Mouse (Mus musculus): ENCODE data around the gene Exoc5. TPM values are rescaled to one million over a fixed set of nuclear protein-coding genes. Genes with fewer than 3 reads are reported as not detected.
A peak's percentile ranks its signal among the peaks of the same experiment; 100 is the strongest.

The Exoc5 gene
- polyA plus RNA-seq, 2 experiments: 30.8 to 48.7 TPM

DNA sequence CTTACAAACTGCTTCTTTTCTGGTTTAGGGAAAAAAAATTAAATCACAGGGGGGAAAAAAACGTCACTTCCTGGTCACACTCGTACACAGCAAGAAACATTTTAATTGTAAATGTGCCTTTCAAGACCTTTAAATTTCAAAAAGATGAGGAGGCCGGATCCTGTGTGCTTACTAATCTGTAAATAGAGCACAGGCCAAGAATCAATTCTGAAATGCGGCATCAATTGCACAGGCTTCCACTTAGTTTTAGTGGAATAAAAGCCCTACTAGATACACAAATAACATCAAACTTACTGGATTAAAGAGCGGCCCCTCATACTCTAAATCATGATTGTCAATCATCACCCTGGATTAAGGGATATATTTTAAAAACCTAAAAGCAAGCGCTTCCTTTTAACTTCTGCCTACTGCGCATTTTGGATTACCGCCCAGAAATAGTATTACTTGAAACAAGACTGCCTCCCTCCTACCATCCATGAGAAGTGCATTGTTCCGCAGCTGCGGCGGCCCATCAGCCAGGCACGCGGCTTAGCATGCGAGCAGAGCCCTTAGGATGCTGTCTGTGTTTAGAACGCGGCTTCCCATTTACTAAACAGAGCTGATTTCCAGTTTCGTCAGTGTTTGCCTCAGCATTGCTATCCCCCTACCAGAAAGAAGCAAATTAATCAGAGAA, 75.8 kb downstream of the Exoc5 start:
- H3K36me3 ChIP-seq (ENCODE audit: control insufficient read depth, insufficient read depth, low read length): no peaks in the 10 kb centered on the region
- no peaks in the 10 kb centered on the region for H3K9me3 ChIP-seq (ENCODE audit: control insufficient read depth, low read length)
- no peaks in the 10 kb centered on the region for H3K4me1 ChIP-seq (ENCODE audit: control insufficient read depth, insufficient read depth, low read length)
- H3K4me3 ChIP-seq (replicated peaks; ENCODE audit: low read length): peak overlapping the region; percentile 13; the same call in 1 of the 2 replicates
- TF ChIP-seq POLR2A (IDR thresholded peaks at IDR 0.05; ENCODE audit: borderline replicate concordance, extremely low read depth, insufficient read depth, insufficient read length): no peak
- H3K27me3 ChIP-seq (ENCODE audit: control insufficient read depth, insufficient read depth, low read length): no peaks in the 10 kb centered on the region
- DNase-seq (ENCODE audit: low spot score): peak; percentile 82
- ATAC-seq (ENCODE audit: low FRiP score, low read depth): peak; percentile 82
- WGBS: 11% methylated on average over 17 of the region's 17 CpGs
- peak overlapping the region; percentile 32; the same call in 1 of the 2 replicates for H3K9ac ChIP-seq (ENCODE audit: low read depth, low read length, severe bottlenecking)
- H3K27ac ChIP-seq (replicated peaks; ENCODE audit: low read depth, low read length): no peak overlapping the region
- H3K4me2 ChIP-seq (replicated peaks; ENCODE audit: low read depth, low read length, severe bottlenecking): peak overlapping the region; percentile 47

DNA sequence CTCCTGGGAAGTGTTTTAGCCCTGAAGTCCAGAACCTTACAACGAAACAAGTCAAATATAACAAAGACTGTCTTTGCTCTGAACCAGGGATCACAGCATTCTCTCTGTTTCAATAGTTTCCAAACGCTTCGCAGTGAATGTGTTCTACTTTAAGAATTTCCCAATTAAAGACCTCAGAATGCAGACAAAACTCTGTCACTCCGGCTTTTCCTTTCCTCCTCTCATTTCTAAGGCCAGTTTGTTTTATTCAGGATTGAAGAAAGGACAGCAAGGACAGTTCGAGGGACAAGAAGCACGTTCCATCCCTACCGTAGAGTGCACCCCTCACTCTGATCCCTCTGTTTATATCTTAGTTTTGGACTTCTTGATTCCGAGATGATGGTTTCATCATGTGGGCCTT, 76.6 kb downstream of the Exoc5 start:
- H3K4me1 ChIP-seq (ENCODE audit: control insufficient read depth, insufficient read depth, low read length): no peaks in the 10 kb centered on the region
- 90% methylated on average over 8 of the region's 8 CpGs for WGBS
- no peak for TF ChIP-seq POLR2A (IDR thresholded peaks at IDR 0.05; ENCODE audit: borderline replicate concordance, extremely low read depth, insufficient read depth, insufficient read length)
- no peak overlapping the region for H3K4me2 ChIP-seq (replicated peaks; ENCODE audit: low read depth, low read length, severe bottlenecking)
- no peak overlapping the region for H3K9ac ChIP-seq (ENCODE audit: low read depth, low read length, severe bottlenecking)
- no peaks in the 10 kb centered on the region for H3K9me3 ChIP-seq (ENCODE audit: control insufficient read depth, low read length)
- no peaks in the 10 kb centered on the region for H3K27me3 ChIP-seq (ENCODE audit: control insufficient read depth, insufficient read depth, low read length)
- H3K27ac ChIP-seq (replicated peaks; ENCODE audit: low read depth, low read length): no peak overlapping the region
- H3K36me3 ChIP-seq (ENCODE audit: control insufficient read depth, insufficient read depth, low read length): no peaks in the 10 kb centered on the region
- H3K4me3 ChIP-seq (replicated peaks; ENCODE audit: low read length): no peak overlapping the region
- no peak for DNase-seq (ENCODE audit: low spot score)
- ATAC-seq (ENCODE audit: low FRiP score, low read depth): no peak

DNA sequence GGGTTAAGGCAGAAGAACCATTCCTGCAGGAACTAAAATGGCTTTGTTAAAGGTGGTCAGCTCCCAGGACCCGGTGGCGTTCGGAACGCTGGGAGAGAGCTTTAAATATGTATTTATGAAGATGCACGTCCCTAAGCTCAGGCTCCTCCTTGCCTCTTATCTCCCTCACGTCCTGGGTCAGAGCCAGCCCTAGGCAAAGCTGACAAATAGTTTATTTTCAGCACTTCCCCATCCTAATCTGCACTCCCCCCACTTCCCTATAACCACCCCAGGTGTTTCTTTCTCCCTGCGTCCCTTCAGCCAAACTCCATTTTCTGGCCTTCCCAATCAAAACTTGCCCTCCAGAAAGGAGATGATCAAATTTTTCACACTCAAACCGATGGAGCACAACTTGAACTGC, 80.2 kb downstream of the Exoc5 start:
- ATAC-seq (ENCODE audit: low FRiP score, low read depth) (no peak), DNase-seq (ENCODE audit: low spot score) (no peak)
- TF ChIP-seq POLR2A (IDR thresholded peaks at IDR 0.05; ENCODE audit: borderline replicate concordance, extremely low read depth, insufficient read depth, insufficient read length): no peak
- Histone ChIP-seq H3K4me3 (replicated peaks; ENCODE audit: low read length) (no peak overlapping the region), H3K9me3 (ENCODE audit: control insufficient read depth, low read length) (no peaks in the 10 kb centered on the region), H3K27ac (replicated peaks; ENCODE audit: low read depth, low read length) (no peak overlapping the region), H3K4me1 (ENCODE audit: control insufficient read depth, insufficient read depth, low read length) (no peaks in the 10 kb centered on the region), H3K27me3 (ENCODE audit: control insufficient read depth, insufficient read depth, low read length) (no peaks in the 10 kb centered on the region), H3K4me2 (replicated peaks; ENCODE audit: low read depth, low read length, severe bottlenecking) (no peak overlapping the region), H3K9ac (ENCODE audit: low read depth, low read length, severe bottlenecking) (no peak overlapping the region), H3K36me3 (ENCODE audit: control insufficient read depth, insufficient read depth, low read length) (no peaks in the 10 kb centered on the region)
- 64% methylated on average over 8 of the region's 8 CpGs for WGBS

DNA sequence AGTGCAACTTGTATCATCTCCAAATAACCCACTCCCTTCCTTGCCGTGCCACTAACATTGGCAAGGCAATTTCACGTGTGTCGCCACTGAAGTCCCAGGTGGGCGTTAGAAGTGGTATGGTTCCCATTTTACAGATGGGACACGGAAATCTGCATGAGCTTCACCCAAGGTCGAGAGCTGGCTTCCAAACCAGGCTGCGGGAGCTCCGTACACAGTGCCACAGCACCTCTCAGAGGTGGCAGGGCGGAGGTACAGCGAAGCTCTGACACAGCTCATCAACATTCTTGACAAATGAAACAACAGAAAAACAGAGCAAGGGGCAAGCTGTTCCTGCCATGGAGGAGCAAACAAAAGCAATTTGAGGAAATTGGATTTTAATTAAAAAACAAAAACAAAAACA, 80.8 kb downstream of the Exoc5 start:
- H3K4me1 ChIP-seq (ENCODE audit: control insufficient read depth, insufficient read depth, low read length): no peaks in the 10 kb centered on the region
- WGBS: 42% methylated on average over 10 of the region's 10 CpGs
- no peak for ATAC-seq (ENCODE audit: low FRiP score, low read depth)

DNA sequence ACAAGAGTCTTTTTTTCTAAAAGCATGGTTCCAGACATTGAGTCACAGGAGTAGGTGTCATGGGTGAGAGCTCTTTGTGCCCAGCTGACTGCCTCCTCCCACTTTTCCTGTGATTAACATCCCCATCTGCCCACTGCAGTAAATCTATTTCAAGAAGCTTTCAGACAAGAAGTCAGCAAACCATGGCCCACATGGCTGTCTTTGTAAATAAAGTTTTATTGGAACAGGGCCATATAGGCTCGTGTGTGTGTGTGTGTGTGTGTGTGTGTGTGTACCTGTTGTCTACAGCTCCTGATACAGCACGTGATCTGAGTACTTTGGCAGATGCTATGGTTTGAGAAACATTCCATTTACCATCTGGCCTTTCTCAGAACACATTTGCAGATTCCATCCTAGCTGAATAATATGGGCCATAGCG, 87.5 kb downstream of the Exoc5 start:
- H3K4me1 ChIP-seq (ENCODE audit: control insufficient read depth, insufficient read depth, low read length): no peaks in the 10 kb centered on the region
- H3K4me2 ChIP-seq (replicated peaks; ENCODE audit: low read depth, low read length, severe bottlenecking): no peak overlapping the region
- H3K4me3 ChIP-seq (replicated peaks; ENCODE audit: low read length): no peak overlapping the region
- H3K9ac ChIP-seq (ENCODE audit: low read depth, low read length, severe bottlenecking): no peak overlapping the region
- 51% methylated on average over 3 of the region's 3 CpGs for WGBS
- ATAC-seq (ENCODE audit: low FRiP score, low read depth) (no peak), DNase-seq (ENCODE audit: low spot score) (no peak)
- H3K9me3 ChIP-seq (ENCODE audit: control insufficient read depth, low read length): no peaks in the 10 kb centered on the region
- no peak overlapping the region for H3K27ac ChIP-seq (replicated peaks; ENCODE audit: low read depth, low read length)
- TF ChIP-seq POLR2A (IDR thresholded peaks at IDR 0.05; ENCODE audit: borderline replicate concordance, extremely low read depth, insufficient read depth, insufficient read length): no peak
- no peaks in the 10 kb centered on the region for H3K27me3 ChIP-seq (ENCODE audit: control insufficient read depth, insufficient read depth, low read length)
- H3K36me3 ChIP-seq (ENCODE audit: control insufficient read depth, insufficient read depth, low read length): no peaks in the 10 kb centered on the region

More for the DNA sequence above, 80.8 kb downstream of the Exoc5 start:
- no peak overlapping the region for H3K9ac ChIP-seq (ENCODE audit: low read depth, low read length, severe bottlenecking)
- no peak overlapping the region for H3K4me2 ChIP-seq (replicated peaks; ENCODE audit: low read depth, low read length, severe bottlenecking)
- no peak overlapping the region for H3K4me3 ChIP-seq (replicated peaks; ENCODE audit: low read length)
- H3K27me3 ChIP-seq (ENCODE audit: control insufficient read depth, insufficient read depth, low read length): no peaks in the 10 kb centered on the region
- no peak for DNase-seq (ENCODE audit: low spot score)
- no peak for TF ChIP-seq POLR2A (IDR thresholded peaks at IDR 0.05; ENCODE audit: borderline replicate concordance, extremely low read depth, insufficient read depth, insufficient read length)
- no peaks in the 10 kb centered on the region for H3K36me3 ChIP-seq (ENCODE audit: control insufficient read depth, insufficient read depth, low read length)
- no peaks in the 10 kb centered on the region for H3K9me3 ChIP-seq (ENCODE audit: control insufficient read depth, low read length)
- H3K27ac ChIP-seq (replicated peaks; ENCODE audit: low read depth, low read length): no peak overlapping the region
